Mouse (Mus musculus): ENCODE data around the gene Slc2a5.

Slc2a5 gene

GRCm38 (mm10) chr4:150119055-150119454, at the start of gene Slc2a5:
Gene Slc2a5 (plus strand): TSS chr4:150119283.
- DNase-seq, result no peak

- no peak for DNase-seq
Measured at GRCm38 (mm10) chr4:150070136-150070535, 48.9 kb upstream of the Slc2a5 start.

DNA sequence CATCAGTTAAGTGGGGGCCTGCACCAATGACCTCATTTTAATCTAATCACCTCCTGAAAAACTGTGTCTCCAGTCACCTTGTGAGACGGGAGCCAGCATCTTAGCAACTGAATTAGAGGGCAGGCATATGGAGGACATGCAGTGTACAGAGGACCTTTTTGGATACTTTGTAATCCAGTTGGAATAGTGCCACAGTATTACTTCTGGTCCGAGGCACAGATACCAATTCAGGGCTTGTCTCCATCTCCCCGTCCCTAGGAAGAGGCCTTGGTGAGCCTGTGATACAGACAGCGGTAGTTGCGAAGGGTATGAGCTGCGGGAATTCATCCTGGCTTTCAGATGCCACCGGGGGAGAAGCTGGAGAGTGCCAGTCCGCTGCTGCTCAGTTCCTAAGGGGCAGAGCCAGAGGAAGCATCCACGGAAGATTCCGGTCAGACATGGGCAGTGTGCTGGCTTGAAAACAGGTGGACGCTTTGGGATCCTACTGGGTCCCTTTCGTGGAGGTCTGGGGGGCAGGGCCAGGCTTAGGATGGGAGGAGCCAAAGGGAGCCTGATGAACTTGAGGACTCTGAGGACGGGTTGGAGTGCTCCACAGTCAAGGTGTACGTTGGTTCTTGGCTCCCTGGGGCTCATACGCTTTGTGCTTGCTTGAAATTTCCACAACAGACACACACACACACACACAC, 46.5 kb upstream of the Slc2a5 start:
- DNase-seq, result no peak

GRCm38 (mm10) chr4:150073102-150073473, 46.0 kb upstream of the Slc2a5 start:
- DNase-seq, result no peak

DNA sequence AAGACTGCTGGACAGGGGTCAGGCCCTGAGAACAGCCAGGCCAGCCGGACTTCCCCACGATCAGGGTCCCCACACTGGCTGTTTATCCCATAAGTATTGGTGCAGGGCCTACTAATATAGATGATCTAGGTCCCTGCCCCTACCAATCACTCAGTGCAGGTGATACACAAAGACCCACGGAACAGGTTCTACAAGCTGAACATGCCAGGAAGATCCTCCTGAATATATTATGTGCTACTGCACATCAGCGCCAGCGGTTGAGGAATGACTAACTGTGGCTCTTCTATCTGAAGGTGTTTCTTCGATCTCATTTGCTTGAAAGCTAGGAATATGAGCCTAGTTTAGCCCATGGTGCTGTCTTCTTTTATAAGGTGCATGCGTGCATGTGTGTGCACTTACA, 43.7 kb upstream of the Slc2a5 start:
- no peak for DNase-seq

DNA sequence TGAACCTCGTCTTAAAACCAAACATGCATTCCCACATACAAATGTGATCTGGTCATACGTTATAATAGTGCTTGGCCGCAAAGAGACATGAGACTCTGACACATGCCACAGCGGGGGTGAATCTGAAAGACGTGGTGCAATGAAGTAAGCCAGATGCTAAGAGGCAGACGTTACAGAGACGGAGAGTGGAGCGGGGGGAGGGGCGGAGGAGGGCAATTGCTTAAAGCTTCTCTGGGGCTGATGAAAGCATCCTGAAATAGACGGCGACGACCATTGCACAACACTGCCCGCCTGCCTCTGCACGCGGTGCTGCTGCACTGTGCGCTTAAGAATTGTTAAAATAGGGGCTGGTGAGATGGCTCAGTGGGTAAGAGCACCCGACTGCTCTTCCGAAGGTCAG, 42.9 kb upstream of the Slc2a5 start:
- DNase-seq, result no peak

DNA sequence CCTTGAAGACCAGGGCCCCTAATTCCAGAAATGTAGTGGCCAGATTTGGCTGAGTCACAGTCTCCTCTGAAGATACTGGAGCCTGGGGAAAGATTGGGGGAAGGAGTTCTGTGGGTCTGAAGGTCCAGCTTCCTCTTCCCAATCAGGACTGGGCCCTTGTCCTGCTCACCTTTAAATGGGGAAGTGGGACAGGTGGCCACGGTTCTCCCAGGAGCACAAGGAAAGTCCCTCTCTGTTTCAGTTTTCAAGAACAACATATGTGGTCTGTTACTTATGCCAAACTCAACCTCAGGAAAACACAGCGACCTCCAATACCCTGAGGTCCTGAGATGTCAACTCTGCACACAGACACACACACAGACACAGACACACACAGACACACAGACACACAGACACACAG, 40.4 kb upstream of the Slc2a5 start:
- DNase-seq, result no peak

DNA sequence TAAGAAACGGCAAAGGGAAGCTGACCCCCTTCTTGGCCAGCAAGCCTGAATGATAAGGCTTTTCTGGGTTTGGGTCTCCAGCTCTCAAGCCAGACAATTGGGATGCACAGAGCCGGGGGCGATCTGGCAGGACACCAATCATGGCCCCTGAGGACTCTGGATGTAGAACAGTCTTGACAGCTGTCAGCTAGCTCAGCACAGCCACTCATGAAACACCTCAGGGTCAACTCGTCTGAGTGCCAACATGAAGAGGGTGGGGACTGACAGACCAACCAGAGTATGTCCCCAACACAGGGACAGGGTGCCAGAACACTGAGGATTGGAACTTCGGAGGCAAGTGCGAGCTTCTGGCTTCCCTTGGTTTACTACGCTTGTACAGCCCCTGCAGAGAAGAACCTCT, 39.8 kb upstream of the Slc2a5 start:
- no peak for DNase-seq

GRCm38 (mm10) chr4:150080330-150080967, 38.6 kb upstream of the Slc2a5 start:
- DNase-seq, result no peak

GRCm38 (mm10) chr4:150085366-150085765, 33.7 kb upstream of the Slc2a5 start:
- DNase-seq, result no peak

GRCm38 (mm10) chr4:150086841-150087160, 32.3 kb upstream of the Slc2a5 start:
- DNase-seq, result no peak

DNA sequence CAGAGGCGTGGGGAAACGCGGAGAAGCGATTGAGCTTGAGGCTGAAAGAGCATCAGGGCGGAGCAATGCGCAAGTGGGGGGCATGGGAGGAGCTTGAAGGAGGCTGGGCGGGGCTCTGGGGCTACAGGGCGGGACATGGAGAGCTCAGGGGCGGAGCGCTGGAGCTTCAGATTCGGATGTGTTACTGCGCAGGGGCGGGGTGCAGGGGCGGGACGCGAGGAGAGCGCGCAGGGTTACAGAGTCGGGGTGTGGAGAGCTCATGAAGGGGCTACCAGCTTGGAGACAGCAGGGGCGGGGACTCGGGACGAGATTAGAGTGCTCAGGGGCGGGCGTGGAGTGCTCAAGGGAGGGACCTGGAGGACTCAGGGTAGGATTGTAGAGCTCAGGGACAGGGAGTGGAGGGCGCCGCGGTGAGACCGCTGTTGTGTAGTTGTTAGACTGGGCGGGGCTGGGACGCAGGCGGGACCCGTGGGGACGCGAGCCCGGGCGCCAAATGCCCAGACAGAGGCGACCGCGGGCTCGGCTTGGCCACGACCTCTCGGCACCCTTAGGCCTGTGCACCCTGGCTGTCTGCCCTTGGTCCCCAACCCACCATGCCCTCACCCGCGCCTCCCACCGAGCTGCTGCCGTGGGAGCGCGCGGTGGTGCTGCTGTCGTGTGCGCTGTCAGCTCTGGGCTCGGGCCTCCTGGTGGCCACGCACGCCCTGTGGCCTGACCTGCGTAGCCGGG, 31.8 kb upstream of the Slc2a5 start, which contains the start of gene Gpr157:
Gene Gpr157, plus strand, starts transcription at position 205 of the 729 bp plus-strand sequence.
- peak; percentile 100 for DNase-seq

DNA sequence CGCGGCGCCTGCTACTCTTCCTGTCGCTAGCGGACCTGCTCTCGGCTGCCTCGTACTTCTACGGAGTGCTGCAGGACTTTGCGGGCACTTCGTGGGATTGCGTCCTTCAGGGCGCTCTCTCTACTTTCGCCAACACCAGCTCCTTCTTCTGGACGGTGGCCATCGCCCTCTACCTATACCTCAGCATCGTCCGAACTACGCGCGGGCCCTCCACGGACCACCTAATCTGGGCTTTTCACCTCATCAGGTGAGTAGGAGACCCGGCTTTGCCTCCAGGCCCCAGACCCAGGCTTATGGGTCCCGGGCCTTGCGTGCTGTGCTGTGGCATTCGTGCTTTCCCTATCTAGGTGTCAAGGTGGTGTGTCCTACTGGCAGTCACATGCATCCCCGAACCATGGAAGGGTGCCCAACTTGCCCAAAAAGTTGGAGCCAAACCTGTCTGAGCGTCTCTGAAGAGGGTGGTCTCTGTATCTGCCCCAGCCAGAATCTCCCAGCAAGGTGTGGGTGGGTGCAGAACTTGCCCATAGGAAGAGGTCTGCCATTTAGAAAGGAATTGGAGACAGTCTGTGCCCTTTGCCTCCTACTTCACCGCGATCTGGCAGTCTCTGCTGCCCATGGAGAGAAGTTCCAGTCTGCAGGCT, 31.1 kb upstream of the Slc2a5 start:
- DNase-seq, result no peak

DNA sequence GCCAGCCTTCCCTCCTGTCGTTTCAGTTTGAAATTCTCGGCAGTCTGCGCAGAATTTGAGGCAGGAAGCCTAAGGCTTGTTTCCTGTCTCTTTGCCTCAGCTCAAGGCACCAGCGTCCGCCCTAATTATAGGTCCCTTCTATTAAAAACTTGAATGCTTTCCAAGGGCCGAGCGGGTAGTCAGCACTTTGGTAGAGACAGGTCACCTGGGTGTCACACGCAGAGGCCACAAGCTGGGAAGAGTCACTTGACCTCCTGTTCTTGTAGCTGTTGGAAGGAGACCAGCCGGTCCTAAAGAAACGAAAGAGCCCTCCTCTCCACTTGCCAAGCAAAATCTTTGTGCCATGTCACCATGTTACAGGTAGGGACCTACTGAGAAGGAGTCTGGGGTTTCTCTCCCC, 30.0 kb upstream of the Slc2a5 start:
- DNase-seq, result peak; percentile 98

- DNase-seq, result peak; percentile 92
Measured at GRCm38 (mm10) chr4:150091887-150092582, 27.0 kb upstream of the Slc2a5 start.

DNA sequence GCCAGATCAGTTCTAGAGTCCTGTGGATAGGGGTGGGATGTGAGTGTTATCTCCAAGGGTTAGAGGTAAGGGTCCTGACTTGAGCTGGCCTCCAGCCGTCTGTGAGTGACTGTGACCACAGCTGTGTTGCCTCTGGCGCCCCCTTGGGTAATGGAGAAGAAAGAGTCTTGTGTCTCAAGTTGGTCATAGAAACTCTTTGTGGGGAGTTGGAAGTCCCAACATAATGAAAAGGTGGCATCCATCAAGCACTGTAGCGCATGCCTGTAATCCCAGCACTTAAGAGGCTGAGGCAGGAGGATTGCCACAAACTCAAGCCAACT, 26.5 kb upstream of the Slc2a5 start:
- DNase-seq, result no peak

- peak; percentile 86 for DNase-seq
Measured at GRCm38 (mm10) chr4:150093560-150094462, 25.3 kb upstream of the Slc2a5 start.

GRCm38 (mm10) chr4:150094463-150094789, 24.7 kb upstream of the Slc2a5 start:
- no peak for DNase-seq

DNA sequence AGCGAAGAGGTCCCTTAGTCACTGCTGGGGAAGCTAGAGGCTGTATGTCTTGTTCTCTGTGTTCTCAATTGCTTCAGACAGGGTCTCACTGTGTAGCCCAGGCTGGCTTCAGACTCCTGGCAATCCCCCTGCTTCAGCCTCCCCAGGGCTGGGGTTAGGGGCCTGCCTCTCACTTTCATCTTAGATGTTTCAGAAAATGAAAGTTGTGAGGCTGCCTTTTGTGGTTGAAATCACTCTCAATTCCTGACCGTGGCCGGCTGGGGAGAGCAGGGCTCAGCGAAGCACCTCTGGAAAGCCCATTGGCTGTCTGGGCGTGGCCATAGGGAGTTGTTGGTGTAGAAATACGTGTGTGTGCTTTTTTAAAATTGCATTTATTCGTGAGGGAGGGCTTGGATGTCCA, 22.8 kb upstream of the Slc2a5 start:
- DNase-seq, result no peak

- no peak for DNase-seq
Measured at GRCm38 (mm10) chr4:150097847-150098246, 21.2 kb upstream of the Slc2a5 start.

- peak; percentile 96 for DNase-seq
Measured at GRCm38 (mm10) chr4:150098880-150099279, 20.2 kb upstream of the Slc2a5 start.

GRCm38 (mm10) chr4:150102822-150103221, 16.3 kb upstream of the Slc2a5 start:
- no peak for DNase-seq

Data from heart, adult 11 months (tissue).